Mouse (Mus musculus) natural killer cell, adult 2 months (primary cell): ENCODE measurements at regions not wholly inside any gene's neighbourhood (a gene's known extent, or its start where the extent isn't known, plus 50 kb on each side); places are given as distances from the start of the nearest gene placed in this dataset.

Experiments
- DNase-seq, 2 experiments: peaks; one replicate each; pipeline ENCODE4 v3.0.0; 2022; ENCODE audit warnings: low spot score in 2 of 2

DNA sequence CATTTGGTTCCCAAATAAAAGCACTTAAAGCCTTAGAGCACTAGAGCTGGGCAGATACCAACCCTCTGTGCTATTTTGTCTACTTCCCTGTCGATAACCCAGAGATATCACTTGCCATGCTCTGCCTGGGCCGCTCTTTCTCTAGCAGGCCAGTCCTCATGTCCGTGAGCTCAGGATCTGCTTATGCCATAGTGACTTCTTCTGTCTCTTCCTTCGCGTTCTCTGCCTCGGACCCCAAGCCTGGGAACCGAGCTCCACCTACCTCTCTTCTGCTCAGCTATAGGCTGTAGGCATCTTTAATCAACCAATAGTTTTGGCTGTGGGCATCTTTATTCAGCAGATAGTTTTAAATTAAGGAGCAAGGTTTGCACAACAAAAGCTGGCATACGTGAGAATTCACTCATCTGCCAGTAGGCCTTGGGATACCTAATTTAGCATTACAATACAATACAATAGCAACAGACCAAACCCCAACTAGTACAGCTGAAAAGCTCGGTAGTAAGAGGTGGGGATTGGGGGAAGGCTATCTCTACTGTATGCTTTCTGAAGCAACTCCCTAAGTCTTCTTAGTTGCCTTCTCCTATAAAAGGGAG is 72.0 kb upstream of the Eomes start:
- no peak for DNase-seq

DNA sequence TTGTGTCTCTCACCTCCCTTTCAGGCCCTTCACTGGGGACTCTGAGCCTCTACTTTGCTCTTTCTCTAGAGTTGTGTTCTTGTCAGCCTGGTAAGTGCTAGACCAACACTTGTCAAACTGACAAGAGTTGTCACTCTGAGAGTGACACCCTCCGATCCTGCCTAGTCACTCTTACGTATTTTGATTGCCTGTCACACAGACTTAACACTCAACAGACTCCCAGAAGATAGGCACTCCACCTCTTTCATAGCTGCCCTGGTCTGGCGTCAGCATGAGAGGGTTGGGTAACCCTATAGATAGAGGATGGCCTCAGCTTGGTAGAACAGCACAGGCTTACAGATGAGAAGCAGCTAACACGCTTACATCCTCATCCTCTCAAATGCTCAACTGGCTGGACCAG is 62.0 kb upstream of the Eomes start:
- DNase-seq, result peak; percentile 59 to 75

DNA sequence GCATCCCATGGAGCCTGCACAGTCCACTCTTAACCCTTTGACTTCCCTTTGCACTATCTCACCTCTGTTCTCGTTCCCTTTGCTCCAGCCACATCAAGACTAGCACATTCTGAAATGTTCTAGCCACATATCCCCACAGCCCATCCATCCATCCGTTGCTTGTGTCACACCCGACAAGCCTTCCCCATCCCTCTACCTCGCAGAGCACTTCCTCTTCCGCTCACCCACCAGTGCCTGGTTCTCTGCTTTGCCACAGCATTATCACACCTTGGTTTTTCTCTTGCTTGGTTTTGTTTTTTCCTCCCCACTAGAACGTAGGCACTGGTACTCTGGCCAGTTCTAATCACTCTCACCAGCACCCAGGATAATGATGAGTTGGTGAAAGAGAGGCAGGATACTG is 61.5 kb upstream of the Eomes start:
- peak; percentile 50 to 69 for DNase-seq

DNA sequence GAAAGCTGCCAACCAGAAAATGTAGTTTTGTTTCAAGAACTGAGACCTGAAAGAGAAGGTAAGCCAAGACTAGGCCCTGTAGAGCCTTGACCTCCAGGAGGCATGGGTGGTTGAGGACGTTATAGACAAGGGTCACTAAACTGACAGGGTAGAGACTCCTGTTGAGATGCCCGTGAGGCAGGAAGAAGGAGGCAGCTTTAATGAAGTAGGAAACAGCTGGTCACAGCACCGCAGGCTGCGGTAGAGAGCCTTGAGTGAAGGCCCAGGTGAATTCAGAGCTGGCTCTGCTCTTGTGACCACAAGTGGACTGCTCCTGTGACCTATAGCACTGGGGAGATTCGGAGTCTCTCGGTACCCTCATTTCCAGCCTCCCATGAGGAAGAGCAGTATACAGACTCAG is 53.7 kb upstream of the Eomes start:
- peak; percentile 14 to 42 for DNase-seq
